Mouse (Mus musculus): ENCODE data around the gene Rab5b. TPM values are rescaled to one million over a fixed set of nuclear protein-coding genes. Genes with fewer than 3 reads are reported as not detected.

Gene Rab5b
- 62.4 and 62.5 TPM in 2 replicates for polyA plus RNA-seq (2014; fragmentation: Nextera tagmentation; extraction: Ambion mirVana)

GRCm38 (mm10) chr10:128695992-128696807 lies at the start of gene Rab5b:
Gene Rab5b, minus strand, starts transcription at chr10:128696264.
- peak within 1 kb of the TSS; percentile 92 for H3K9ac ChIP-seq (ENCODE audit: low read length)
- peak; percentile 98 for ATAC-seq (ENCODE audit: insufficient number of reproducible peaks, low FRiP score, low TSS enrichment, low read depth)
- H3K27ac ChIP-seq (replicated peaks; ENCODE audit: low read depth, low read length) = peak within 1 kb of the TSS; percentile 92
- H3K9me3 ChIP-seq (ENCODE audit: control insufficient read depth, low read length) = no peaks in the 10 kb centered on the region
- WGBS = 1% methylated on average over 40 of the region's 40 CpGs
- H3K36me3 ChIP-seq (ENCODE audit: control insufficient read depth, insufficient read depth, low read length) = peaks cover 8% of the 10 kb centered on the region; the same call in 1 of the 2 replicates
- peak; percentile 96 for DNase-seq (ENCODE audit: low spot score)
- H3K27me3 ChIP-seq (ENCODE audit: control insufficient read depth, insufficient read depth, low read length) = no peaks in the 10 kb centered on the region
- H3K4me2 ChIP-seq (ENCODE audit: low read depth, severe bottlenecking) = peak within 1 kb of the TSS; percentile 54
- H3K4me3 ChIP-seq (ENCODE audit: low read depth, low read length) = peak within 1 kb of the TSS; percentile 81
- peaks cover 5% of the 10 kb centered on the region; the same call in 1 of the 2 replicates for H3K4me1 ChIP-seq (ENCODE audit: control insufficient read depth, insufficient read depth, low read length)

- Histone ChIP-seq H3K27ac (replicated peaks; ENCODE audit: low read depth, low read length) (no peak within 1 kb of the TSS), H3K27me3 (ENCODE audit: control insufficient read depth, insufficient read depth, low read length) (peaks cover 15% of the 10 kb centered on the region), H3K36me3 (ENCODE audit: control insufficient read depth, insufficient read depth, low read length) (no peaks in the 10 kb centered on the region), H3K4me1 (ENCODE audit: control insufficient read depth, insufficient read depth, low read length) (peaks cover 8% of the 10 kb centered on the region), H3K9me3 (ENCODE audit: control insufficient read depth, low read length) (no peaks in the 10 kb centered on the region), H3K4me3 (ENCODE audit: low read depth, low read length) (peak within 1 kb of the TSS; percentile 54), H3K4me2 (ENCODE audit: low read depth, severe bottlenecking) (peak within 1 kb of the TSS; percentile 71), H3K9ac (ENCODE audit: low read length) (peak within 1 kb of the TSS; percentile 75)
- 21% methylated on average over 18 of the region's 18 CpGs for WGBS
- no peak for ATAC-seq (ENCODE audit: insufficient number of reproducible peaks, low FRiP score, low TSS enrichment, low read depth)
- peak; percentile 29 for DNase-seq (ENCODE audit: low spot score)
Measured at GRCm38 (mm10) chr10:128744680-128745601, 48.9 kb upstream of the Rab5b start, which contains the start of gene Dgka. Gene Dgka, minus strand, starts transcription at chr10:128744855.

GRCm38 (mm10) chr10:128744211-128744610 lies 48.1 kb upstream of the Rab5b start:
- Histone ChIP-seq H3K4me2 (ENCODE audit: low read depth, severe bottlenecking) (peak overlapping the region; percentile 71), H3K4me3 (ENCODE audit: low read depth, low read length) (peak overlapping the region; percentile 54), H3K36me3 (ENCODE audit: control insufficient read depth, insufficient read depth, low read length) (no peaks in the 10 kb centered on the region), H3K27ac (replicated peaks; ENCODE audit: low read depth, low read length) (no peak overlapping the region), H3K9ac (ENCODE audit: low read length) (peak overlapping the region; percentile 75), H3K9me3 (ENCODE audit: control insufficient read depth, low read length) (no peaks in the 10 kb centered on the region), H3K4me1 (ENCODE audit: control insufficient read depth, insufficient read depth, low read length) (peaks cover 8% of the 10 kb centered on the region), H3K27me3 (ENCODE audit: control insufficient read depth, insufficient read depth, low read length) (peaks cover 15% of the 10 kb centered on the region)
- no peak for ATAC-seq (ENCODE audit: insufficient number of reproducible peaks, low FRiP score, low TSS enrichment, low read depth)
- 18% methylated on average over 8 of the region's 8 CpGs for whole genome bisulfite sequencing
- peak; percentile 26 for DNase-seq (ENCODE audit: low spot score)

GRCm38 (mm10) chr10:128743791-128744191 lies 47.7 kb upstream of the Rab5b start:
- peak overlapping the region; percentile 71 for H3K4me2 ChIP-seq (ENCODE audit: low read depth, severe bottlenecking)
- WGBS = under 1% methylated on average over 29 of the region's 37 CpGs
- H3K4me1 ChIP-seq (ENCODE audit: control insufficient read depth, insufficient read depth, low read length) = peaks cover 8% of the 10 kb centered on the region
- no peaks in the 10 kb centered on the region for H3K9me3 ChIP-seq (ENCODE audit: control insufficient read depth, low read length)
- ATAC-seq (ENCODE audit: insufficient number of reproducible peaks, low FRiP score, low TSS enrichment, low read depth) (no peak), DNase-seq (ENCODE audit: low spot score) (peak; percentile 70)
- H3K4me3 ChIP-seq (ENCODE audit: low read depth, low read length) = peak overlapping the region; percentile 54
- no peaks in the 10 kb centered on the region for H3K36me3 ChIP-seq (ENCODE audit: control insufficient read depth, insufficient read depth, low read length)
- no peak overlapping the region for H3K27ac ChIP-seq (replicated peaks; ENCODE audit: low read depth, low read length)
- H3K27me3 ChIP-seq (ENCODE audit: control insufficient read depth, insufficient read depth, low read length) = peaks cover 15% of the 10 kb centered on the region
- peak overlapping the region; percentile 75 for H3K9ac ChIP-seq (ENCODE audit: low read length)

- H3K4me2 ChIP-seq (ENCODE audit: low read depth, severe bottlenecking) = peak overlapping the region; percentile 71
- DNase-seq (ENCODE audit: low spot score) (no peak), ATAC-seq (ENCODE audit: insufficient number of reproducible peaks, low FRiP score, low TSS enrichment, low read depth) (no peak)
- H3K36me3 ChIP-seq (ENCODE audit: control insufficient read depth, insufficient read depth, low read length) = no peaks in the 10 kb centered on the region
- H3K27ac ChIP-seq (replicated peaks; ENCODE audit: low read depth, low read length) = no peak overlapping the region
- peaks cover 15% of the 10 kb centered on the region for H3K27me3 ChIP-seq (ENCODE audit: control insufficient read depth, insufficient read depth, low read length)
- H3K4me1 ChIP-seq (ENCODE audit: control insufficient read depth, insufficient read depth, low read length) = peaks cover 8% of the 10 kb centered on the region
- H3K4me3 ChIP-seq (ENCODE audit: low read depth, low read length) = peak overlapping the region; percentile 54
- H3K9ac ChIP-seq (ENCODE audit: low read length) = peak overlapping the region; percentile 75
- WGBS = 6% methylated on average over 7 of the region's 7 CpGs
- no peaks in the 10 kb centered on the region for H3K9me3 ChIP-seq (ENCODE audit: control insufficient read depth, low read length)
Measured at GRCm38 (mm10) chr10:128743235-128743634, 47.2 kb upstream of the Rab5b start.

GRCm38 (mm10) chr10:128742616-128743015 lies 46.6 kb upstream of the Rab5b start:
- Histone ChIP-seq H3K4me3 (ENCODE audit: low read depth, low read length) (no peak overlapping the region), H3K9ac (ENCODE audit: low read length) (no peak overlapping the region), H3K27ac (replicated peaks; ENCODE audit: low read depth, low read length) (no peak overlapping the region), H3K9me3 (ENCODE audit: control insufficient read depth, low read length) (no peaks in the 10 kb centered on the region), H3K4me2 (ENCODE audit: low read depth, severe bottlenecking) (peak overlapping the region; percentile 71; the same call in 1 of the 2 replicates), H3K27me3 (ENCODE audit: control insufficient read depth, insufficient read depth, low read length) (peaks cover 15% of the 10 kb centered on the region), H3K4me1 (ENCODE audit: control insufficient read depth, insufficient read depth, low read length) (peaks cover 8% of the 10 kb centered on the region), H3K36me3 (ENCODE audit: control insufficient read depth, insufficient read depth, low read length) (no peaks in the 10 kb centered on the region)
- DNase-seq (ENCODE audit: low spot score) (no peak), ATAC-seq (ENCODE audit: insufficient number of reproducible peaks, low FRiP score, low TSS enrichment, low read depth) (no peak)
- 31% methylated on average over 4 of the region's 4 CpGs for WGBS

GRCm38 (mm10) chr10:128740296-128740695 lies 44.2 kb upstream of the Rab5b start:
- Histone ChIP-seq H3K4me2 (ENCODE audit: low read depth, severe bottlenecking) (no peak overlapping the region), H3K27ac (replicated peaks; ENCODE audit: low read depth, low read length) (no peak overlapping the region), H3K9ac (ENCODE audit: low read length) (no peak overlapping the region), H3K36me3 (ENCODE audit: control insufficient read depth, insufficient read depth, low read length) (no peaks in the 10 kb centered on the region), H3K4me1 (ENCODE audit: control insufficient read depth, insufficient read depth, low read length) (peaks cover 8% of the 10 kb centered on the region), H3K9me3 (ENCODE audit: control insufficient read depth, low read length) (no peaks in the 10 kb centered on the region), H3K4me3 (ENCODE audit: low read depth, low read length) (no peak overlapping the region), H3K27me3 (ENCODE audit: control insufficient read depth, insufficient read depth, low read length) (peaks cover 15% of the 10 kb centered on the region)
- WGBS = 79% methylated on average over 2 of the region's 2 CpGs
- ATAC-seq (ENCODE audit: insufficient number of reproducible peaks, low FRiP score, low TSS enrichment, low read depth) = no peak
- DNase-seq (ENCODE audit: low spot score) = no peak

GRCm38 (mm10) chr10:128737435-128737834 lies 41.4 kb upstream of the Rab5b start:
- peak; percentile 44 for DNase-seq (ENCODE audit: low spot score)
- Histone ChIP-seq H3K4me2 (ENCODE audit: low read depth, severe bottlenecking) (peak overlapping the region; percentile 24; the same call in 1 of the 2 replicates), H3K9ac (ENCODE audit: low read length) (no peak overlapping the region), H3K27me3 (ENCODE audit: control insufficient read depth, insufficient read depth, low read length) (peaks cover 4% of the 10 kb centered on the region), H3K27ac (replicated peaks; ENCODE audit: low read depth, low read length) (no peak overlapping the region), H3K9me3 (ENCODE audit: control insufficient read depth, low read length) (no peaks in the 10 kb centered on the region), H3K36me3 (ENCODE audit: control insufficient read depth, insufficient read depth, low read length) (no peaks in the 10 kb centered on the region), H3K4me1 (ENCODE audit: control insufficient read depth, insufficient read depth, low read length) (no peaks in the 10 kb centered on the region), H3K4me3 (ENCODE audit: low read depth, low read length) (no peak overlapping the region)
- 0 out of 2 replicates have a peak, but pooled peaks have one; percentile 60 for ATAC-seq (ENCODE audit: insufficient number of reproducible peaks, low FRiP score, low TSS enrichment, low read depth)
- 3% methylated on average over 15 of the region's 15 CpGs for WGBS
